10 mouse cellular contexts compared by ENCODE assay signal in the genomic region with DNA sequence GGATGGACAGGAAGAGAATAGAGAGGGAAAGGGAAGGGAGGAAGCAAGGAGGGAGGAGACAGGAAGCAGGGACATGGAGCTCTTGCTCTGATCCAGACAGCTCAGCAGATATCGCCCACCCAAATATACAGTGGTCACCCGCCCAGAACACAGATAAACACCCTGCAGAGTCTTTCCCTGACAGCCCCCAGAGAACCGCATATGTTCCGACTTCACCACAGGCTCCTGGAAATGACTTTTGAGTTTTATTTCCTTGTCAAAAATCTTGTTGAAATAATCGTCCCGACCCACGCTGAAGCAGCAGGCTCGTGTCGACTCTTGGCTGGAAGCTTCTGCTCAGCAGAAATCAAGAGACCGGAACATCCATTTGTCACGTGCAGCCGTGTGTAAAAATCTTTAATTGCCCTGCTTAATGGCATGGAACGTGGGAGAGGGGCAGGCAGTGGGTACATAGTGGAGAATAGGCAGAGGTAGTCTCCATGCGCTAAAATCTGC.
DNase-seq lines count a peak whose midpoint lies in the region; ATAC-seq and TF ChIP-seq lines count a peak whose summit lies in the region.
"Had no signal": no experiment of that assay in that cellular context is flagged by ENCODE, and none has a peak within 500 bp of the region (broad histone marks: within the 10 kb centered on the region; RNA-seq: fewer than 3 reads in every experiment).

No protein-coding gene starts in this region.

- no peak for TF ChIP-seq POLR2A in cerebellum, adult 2 months (IDR thresholded peaks at IDR 0.05; ENCODE audit: borderline replicate concordance, insufficient read depth, low read length)

- no peaks in the 10 kb centered on the region for H3K27me3 ChIP-seq in cerebellum, adult 2 months (ENCODE audit: control insufficient read depth, insufficient read depth, low read length)
- no peaks in the 10 kb centered on the region for H3K27me3 ChIP-seq in lung, embryonic 16.5 days (ENCODE audit: control insufficient read depth, insufficient read depth, low read depth, low read length)
- no peaks in the 10 kb centered on the region for H3K27me3 ChIP-seq in kidney, postnatal 0 days (ENCODE audit: insufficient read depth, low read length)

- H3K4me2 ChIP-seq in lung, embryonic 16.5 days (ENCODE audit: low read depth, low read length), result no peak overlapping the region
- H3K4me2 ChIP-seq in kidney, postnatal 0 days (ENCODE audit: low read length), result peak overlapping the region; percentile 37
- H3K4me2 ChIP-seq: heart, embryonic 11.5 days had no signal

- peaks cover 13% of the 10 kb centered on the region for H3K4me1 ChIP-seq in cerebellum, adult 2 months (ENCODE audit: control insufficient read depth, insufficient read depth, low read length)
- H3K4me1 ChIP-seq in lung, embryonic 16.5 days (replicated peaks; ENCODE audit: control insufficient read depth, insufficient read depth, low read length), result peaks cover 9% of the 10 kb centered on the region
- peaks cover 9% of the 10 kb centered on the region; the same call in 1 of the 2 replicates for H3K4me1 ChIP-seq in kidney, postnatal 0 days (replicated peaks; ENCODE audit: insufficient read depth, low read length)

- peak; percentile 49; the same call in 1 of the 2 replicates for ATAC-seq in lung, embryonic 16.5 days (ENCODE audit: low read depth)
- peak; percentile 61; the same call in 1 of the 2 replicates for ATAC-seq in kidney, postnatal 0 days (replicated peaks; ENCODE audit: low FRiP score, low read depth)

- DNase-seq in cerebellum, adult 2 months, result peak; percentile 8 to 11
- no peak for DNase-seq in cerebellum, adult 11-12 months
- no peak for DNase-seq in lung, adult 18-20 months
- DNase-seq in kidney, postnatal 0 days (ENCODE audit: low spot score), result peak; percentile 81
- DNase-seq in retina, postnatal 1 day, result peak; percentile 89
- DNase-seq in adrenal gland, adult (ENCODE audit: inconsistent age in 2 of 2, low spot score in 1 of 2), result no peak
- no peak for DNase-seq in frontal cortex, postnatal 25 days (ENCODE audit: low spot score in 2 of 2)

- H3K9ac ChIP-seq in lung, embryonic 16.5 days (ENCODE audit: low read length), result no peak overlapping the region
- no peak overlapping the region for H3K9ac ChIP-seq in kidney, postnatal 0 days (ENCODE audit: low read depth, low read length)

- no peaks in the 10 kb centered on the region for H3K9me3 ChIP-seq in lung, embryonic 16.5 days (ENCODE audit: control insufficient read depth, low read length)
- H3K9me3 ChIP-seq in kidney, postnatal 0 days (replicated peaks; ENCODE audit: low read length), result no peaks in the 10 kb centered on the region

- 5% methylated on average over 14 of the region's 14 CpGs for WGBS in cerebellum, adult 2 months
- 45% methylated on average over 14 of the region's 14 CpGs for WGBS in lung, embryonic 16.5 days
- 12% methylated on average over 14 of the region's 14 CpGs for WGBS in kidney, postnatal 0 days

- peak overlapping the region; percentile 56 for H3K4me3 ChIP-seq in cerebellum, adult 2 months (replicated peaks; ENCODE audit: insufficient read depth, low read depth, low read length)
- H3K4me3 ChIP-seq in lung, embryonic 16.5 days (ENCODE audit: low read length), result no peak overlapping the region
- no peak overlapping the region for H3K4me3 ChIP-seq in kidney, postnatal 0 days (replicated peaks; ENCODE audit: low read depth, low read length)

- TF ChIP-seq CTCF in cerebellum, adult 2 months (IDR thresholded peaks at IDR 0.05; ENCODE audit: borderline replicate concordance, insufficient read depth, low read depth, low read length), result no peak
- no peak for TF ChIP-seq CTCF in kidney, postnatal 0 days (IDR thresholded peaks at IDR 0.05; ENCODE audit: low read depth)

- H3K27ac ChIP-seq in cerebellum, adult 2 months (ENCODE audit: insufficient read depth, low read length), result no peak overlapping the region
- H3K27ac ChIP-seq in lung, embryonic 16.5 days (ENCODE audit: low read length), result 0 out of 2 replicates have a peak overlapping the region, but pooled peaks have one; percentile 24
- peak overlapping the region; percentile 65 for H3K27ac ChIP-seq in kidney, postnatal 0 days
- H3K27ac ChIP-seq: macrophage had no signal

- H3K36me3 ChIP-seq in lung, embryonic 16.5 days (ENCODE audit: control insufficient read depth, insufficient read depth, low read length), result no peaks in the 10 kb centered on the region
- no peaks in the 10 kb centered on the region for H3K36me3 ChIP-seq in kidney, postnatal 0 days (ENCODE audit: insufficient read depth, low read length)

Comparison
In these comparisons a context has a peak if more than half of its experiments do, and no peak if none do; other contexts are left out.
1. DNase-seq: peak in cerebellum, adult 2 months (2 of 2), kidney, postnatal 0 days (single experiment) and retina, postnatal 1 day (single experiment); none in cerebellum, adult 11-12 months (single experiment), lung, adult 18-20 months (0 of 2), adrenal gland, adult (0 of 2) and frontal cortex, postnatal 25 days (0 of 2).